Mouse (Mus musculus) mouse trophoblast stem cell (cell line): ENCODE results near the gene Zfp386.

Experiments used
- in situ Hi-C, 2 experiments: fragments of 300-500 bp; cut with MseI, MboI; formaldehyde crosslinking; loops; 2 replicates in 1 of 2; 3 replicates in 1 of 2; pipeline ENCODE4 v1.15.1; 2025

The Zfp386 gene

DNA sequence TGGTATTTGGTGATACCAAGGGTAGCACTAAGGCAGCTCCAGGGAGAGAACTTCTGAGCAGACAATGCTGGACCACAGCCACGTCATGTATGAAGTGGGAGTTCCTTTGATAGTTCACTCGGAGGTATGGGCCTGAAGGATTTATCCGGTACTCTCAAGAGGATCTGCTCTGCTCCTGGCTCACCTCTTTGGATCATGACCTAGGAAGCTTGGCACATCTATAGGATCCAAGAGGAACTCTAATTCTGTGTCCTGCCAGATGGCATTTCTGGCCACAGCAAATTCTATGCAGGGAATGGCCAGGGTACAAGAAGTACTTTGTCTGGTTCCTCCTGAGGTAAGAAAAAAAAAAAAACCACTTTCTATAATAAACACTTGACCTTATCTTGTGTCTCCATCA, 42.3 kb downstream of the Zfp386 start:
- in situ Hi-C loops, result no loop called here

DNA sequence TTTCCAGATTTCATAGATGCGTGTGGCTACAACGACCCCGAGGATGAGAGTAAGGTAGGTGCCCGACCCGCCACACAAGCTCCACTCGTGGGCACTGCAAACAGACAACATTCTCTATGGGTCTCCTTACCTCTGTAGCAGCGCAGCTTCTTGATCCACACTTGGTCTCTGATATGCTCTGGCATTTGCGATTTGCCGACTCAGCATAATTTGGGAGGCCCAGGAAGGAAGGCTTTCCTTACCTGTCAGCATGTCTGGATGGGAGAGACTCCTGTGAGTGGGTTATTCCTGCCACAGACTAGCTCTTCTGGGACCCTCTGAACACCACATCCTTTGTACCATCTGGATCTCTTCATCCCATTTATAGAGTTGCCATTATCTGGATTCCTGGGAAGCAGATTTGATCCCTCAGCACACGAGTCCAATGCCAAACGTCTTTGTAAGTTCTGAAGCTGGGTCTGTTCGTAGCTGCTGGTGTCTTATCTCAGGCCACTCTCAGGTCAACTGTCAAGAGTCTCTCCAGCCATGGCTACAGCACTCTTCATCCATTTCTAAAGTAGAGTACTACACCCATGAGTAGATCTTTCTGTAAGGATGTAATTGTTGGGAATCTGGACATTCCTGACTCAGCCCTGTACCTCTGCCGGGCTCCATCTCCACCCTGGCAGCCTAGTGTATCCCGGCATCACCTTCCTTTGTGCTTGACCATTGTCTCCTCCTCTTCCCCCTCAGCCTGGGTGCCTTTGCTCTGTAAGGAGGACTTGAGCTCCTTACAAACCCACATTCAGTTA, 47.4 kb downstream of the Zfp386 start:
- in situ Hi-C loops, result no loop called here

DNA sequence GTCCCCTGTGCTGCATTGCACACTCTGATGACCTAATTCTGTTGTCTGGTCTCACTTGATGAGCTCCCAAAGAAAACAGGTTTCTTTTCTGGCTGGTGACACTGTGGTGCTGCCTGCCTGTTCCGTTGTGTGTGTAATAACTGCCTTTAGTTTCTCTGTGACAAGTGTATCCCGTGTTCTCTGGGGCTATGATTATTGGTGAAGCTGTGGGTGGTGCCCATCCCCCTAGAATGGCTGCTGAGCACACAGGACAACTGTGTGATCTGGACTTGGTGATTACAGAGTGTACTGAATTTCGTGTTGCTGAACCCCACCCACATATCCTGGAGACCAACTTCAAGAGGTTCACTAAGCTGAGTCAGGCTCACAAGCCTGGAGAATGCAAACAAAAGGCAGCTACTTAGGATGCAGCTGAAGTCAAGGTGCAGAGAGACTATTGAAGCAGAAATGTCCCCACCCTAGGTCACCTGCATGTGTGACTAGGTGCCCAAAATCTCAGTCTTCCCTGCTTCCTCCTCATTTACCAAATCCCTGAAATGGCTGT, 48.9 kb downstream of the Zfp386 start:
- in situ Hi-C loops, result no loop called here

DNA sequence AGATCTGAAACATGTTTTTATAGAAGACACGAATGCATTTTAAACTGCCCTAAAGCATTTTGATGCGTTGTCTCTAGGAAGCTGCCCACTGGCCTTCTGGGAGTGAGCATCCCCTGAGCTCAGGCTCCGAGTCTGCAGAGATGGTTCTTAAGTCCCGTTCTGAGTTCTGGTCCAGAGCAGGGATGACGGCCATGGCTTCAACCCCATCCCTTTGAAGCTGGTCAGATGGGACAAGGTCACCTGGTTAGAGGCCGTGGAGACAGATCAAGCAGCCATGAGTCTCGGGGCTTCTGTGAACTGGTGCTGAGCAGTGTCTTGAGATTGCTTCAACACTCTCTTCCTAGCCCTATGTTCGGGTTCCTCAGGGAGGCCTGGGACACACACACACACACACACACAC, 49.6 kb downstream of the Zfp386 start:
- in situ Hi-C loops, result no loop called here

DNA sequence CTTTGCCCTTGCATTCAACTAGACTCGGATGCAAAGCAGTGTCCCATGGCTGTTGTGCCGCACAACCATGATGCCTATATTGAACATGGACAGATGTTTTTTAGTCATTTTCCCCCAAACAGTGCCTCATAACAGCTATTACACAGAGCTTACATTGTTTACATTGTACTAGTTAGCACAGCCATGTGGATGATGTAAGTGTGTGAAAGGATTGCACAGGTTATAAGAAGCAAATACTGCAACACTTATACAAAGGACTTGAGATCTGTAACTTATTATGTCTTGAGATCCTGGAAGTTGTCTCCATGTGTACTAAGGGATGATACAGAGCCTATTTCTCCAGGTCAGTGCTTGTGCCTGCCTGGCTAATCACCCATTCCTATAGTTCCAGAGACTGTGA, 54.4 kb downstream of the Zfp386 start:
- in situ Hi-C loops, result no loop called here

DNA sequence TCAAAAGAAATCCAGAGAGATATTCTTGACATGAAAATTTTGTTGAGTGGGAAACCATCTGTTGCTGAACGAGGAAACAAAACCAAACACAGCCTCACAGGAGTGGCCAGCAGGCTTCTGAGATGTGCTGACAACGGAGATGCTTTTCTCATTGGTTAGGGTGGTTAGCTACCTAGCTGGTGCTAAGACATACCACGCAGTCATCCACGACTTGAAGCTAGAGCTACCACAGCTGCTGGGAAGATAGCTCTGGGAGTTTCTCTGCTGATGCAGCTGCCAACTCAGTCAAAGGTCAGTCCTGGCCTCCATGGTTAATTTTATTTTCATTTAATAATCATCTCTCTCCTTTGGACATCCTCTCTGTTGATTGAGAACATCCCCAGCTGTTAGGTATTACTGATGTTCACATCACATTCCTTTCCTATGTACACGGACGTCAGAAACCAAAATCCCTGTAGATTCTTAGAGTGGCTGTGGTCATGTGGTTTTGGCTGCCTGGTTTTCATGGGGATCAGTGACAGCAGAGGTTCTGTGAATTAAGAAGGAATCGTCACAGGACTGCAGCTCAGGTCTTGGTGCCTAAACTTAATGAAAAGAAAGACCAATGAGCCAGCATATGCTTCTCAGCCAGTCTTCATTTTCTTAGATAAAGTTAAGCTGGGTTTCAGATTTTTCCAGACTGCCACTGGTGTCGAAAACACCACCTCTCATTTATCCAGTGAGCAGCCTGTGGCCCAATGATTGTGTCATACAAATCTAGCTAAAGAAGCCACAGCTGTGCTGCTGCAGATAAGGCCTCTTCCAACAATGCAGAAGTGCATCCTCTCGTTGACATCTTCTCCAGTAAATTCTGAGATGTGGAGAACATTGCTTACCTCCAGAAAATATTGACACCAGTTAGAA, 62.2 kb downstream of the Zfp386 start:
- in situ Hi-C loops, result no loop called here

DNA sequence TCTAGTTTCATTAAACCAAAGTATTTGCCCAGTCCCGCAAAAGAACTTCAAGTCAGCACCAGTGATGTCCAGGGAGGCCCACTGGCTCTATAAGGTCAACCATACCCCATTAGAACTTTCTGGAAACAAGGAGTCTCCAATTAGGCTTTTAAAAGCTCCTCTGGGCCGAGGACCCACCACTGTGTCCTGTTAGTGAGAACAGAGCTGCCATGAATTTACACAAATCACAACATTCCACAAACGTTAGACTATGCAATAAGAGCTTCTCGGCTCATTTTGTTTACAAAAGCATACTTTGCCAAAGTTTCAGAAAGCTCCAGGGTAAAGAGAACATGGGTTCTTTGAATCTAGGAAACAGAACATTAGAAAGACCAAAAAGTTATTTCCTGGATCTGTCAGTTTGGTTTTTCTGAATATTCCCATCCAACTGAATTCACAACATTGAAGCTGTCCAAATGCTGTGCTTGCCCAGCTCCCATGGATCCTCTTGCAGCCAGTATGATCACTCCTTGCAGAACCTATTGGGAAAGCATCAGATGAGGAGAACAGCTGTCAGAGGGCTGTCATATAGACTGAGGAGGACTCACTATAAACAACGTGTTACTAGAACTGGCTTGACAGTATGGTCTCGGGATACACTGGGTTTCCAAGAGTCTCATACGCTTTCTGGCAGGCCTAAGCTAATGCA, 63.6 kb downstream of the Zfp386 start:
- in situ Hi-C loops, result no loop called here
